Mouse (Mus musculus) CD4-positive, CD25-positive, alpha-beta regulatory T cell (primary cell): ENCODE data around the gene Cracr2b. TPM values are rescaled to one million over a fixed set of nuclear protein-coding genes. Genes with fewer than 3 reads are reported as not detected.

Experiments
- polyA plus RNA-seq: library from polyadenylated mRNA; unstranded; fragments of 100-300 nt; shearing (Covaris generic); gene quantifications from one replicate; pipeline ENCODE4 v1.2.1, GENCODE M21; 2017

Cracr2b gene
- polyA plus RNA-seq, result not detected

GRCm38 (mm10) chr7:141460391-141461113 is at the start of gene Cracr2b:
Gene Cracr2b (plus strand): TSS chr7:141461094.

DNA sequence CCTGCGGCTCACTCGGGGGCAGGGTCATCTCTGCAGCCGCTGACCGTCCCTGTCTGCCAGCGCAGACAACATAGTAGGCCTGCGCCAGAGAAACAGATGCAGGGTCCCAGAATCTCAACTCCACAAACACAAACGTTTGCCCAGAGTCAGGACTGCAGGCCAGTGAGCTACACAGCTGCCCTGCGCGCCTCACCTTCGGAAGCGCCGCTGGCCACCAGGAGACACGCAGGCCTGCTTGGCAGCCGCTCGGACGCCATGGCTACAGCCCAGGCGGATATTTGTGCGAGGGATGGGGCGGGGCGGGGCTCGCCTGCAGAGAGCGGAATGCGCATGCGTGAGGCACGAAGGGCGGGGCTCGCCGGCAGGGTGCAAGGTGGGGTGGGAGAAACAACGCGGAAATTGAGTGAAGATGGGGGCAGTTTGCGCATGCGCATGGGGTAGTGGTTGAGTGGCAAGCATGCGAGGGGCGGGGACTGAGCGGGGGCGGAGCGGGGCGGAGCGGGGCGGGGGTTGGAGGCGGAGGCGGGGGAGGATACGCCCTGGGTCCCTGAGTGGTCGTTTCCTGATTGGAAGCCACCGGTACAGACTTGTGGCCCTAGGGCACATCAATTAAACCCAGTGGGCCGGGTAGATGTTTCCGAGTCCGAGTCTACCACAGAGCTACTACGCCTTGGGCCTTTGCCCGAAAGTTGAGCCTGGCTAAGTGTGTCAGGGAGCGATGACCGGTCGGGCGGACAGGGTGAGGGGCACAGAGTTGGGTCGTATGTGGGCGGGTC is 46.9 kb upstream of the Cracr2b start, which contains the start of gene Gatd1:
Gatd1 (minus strand) TSS at position 328 of the 776 bp plus-strand sequence.

DNA sequence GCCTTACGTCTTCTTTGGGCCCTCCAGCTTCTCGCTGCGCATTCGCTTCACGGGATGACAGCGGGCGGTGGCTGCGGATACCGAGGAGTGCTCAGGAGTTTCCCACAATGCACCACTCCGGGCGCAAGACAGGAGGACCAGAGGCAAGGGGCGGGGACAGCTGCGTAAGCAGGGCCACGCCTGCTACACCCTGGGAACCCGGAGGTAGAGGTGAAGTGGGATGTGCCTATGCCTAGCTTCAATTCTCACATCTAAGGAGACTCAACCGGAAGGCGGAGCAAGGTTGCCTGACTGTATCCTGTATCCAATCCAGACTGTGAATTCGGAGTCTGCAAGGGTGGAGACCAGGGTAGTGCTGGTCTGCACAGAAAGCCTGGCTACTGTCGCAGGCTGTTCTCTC is 31.6 kb upstream of the Cracr2b start, which contains the start of gene Cend1:
Cend1 (minus strand) TSS at position 182 of the 400 bp plus-strand sequence.

DNA sequence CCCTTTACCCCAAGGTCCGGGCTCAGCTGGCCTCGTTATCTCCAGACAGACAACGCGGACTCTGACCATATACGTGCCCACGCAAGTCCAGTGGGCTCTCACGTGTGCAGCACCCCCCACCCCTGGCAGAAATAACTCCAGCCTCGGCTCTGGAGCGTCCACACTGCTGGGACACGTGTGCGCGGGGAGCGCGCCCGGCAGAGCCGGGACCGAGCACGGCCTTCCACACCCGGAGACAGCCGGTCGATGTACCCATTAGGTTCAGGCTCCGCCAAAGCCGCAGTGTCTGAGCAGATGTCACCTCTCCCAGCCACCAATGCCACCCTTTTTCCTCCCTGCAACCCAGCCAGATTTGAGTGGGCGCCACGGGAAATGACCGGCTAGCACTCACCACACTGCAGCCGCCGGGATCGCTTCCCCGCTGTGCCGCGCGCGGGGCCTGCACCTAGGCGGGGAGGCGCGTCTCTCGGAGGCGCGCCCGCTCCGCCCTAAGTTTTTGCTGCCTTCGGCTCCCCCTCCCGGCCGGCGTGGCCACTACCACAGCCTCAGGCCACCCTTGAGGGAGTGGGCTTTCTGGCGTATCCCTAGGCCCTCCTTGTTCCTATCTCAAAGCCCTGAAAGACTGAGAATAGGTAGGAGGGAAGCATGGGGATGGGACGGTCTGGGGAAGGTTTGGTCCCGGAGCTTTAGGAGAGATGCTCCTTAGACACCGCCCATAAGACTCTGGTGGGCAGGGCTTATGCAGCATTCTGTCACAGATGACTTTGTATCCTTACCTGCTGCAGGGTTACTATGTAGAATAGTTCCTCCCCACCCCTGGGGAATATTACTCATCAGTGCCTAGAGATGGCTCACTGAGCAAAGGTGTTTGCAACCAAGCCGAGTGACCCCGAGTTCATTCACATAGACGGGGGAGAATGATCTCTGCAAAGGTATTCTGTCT is 23.4 kb upstream of the Cracr2b start, which contains the start of gene Slc25a22:
Slc25a22 (minus strand) TSS at position 715 of the 943 bp plus-strand sequence.

GRCm38 (mm10) chr7:141443828-141444237 is 17.1 kb upstream of the Cracr2b start, which contains the start of gene Pidd1:
Gene Pidd1 (minus strand): TSS chr7:141444025.

DNA sequence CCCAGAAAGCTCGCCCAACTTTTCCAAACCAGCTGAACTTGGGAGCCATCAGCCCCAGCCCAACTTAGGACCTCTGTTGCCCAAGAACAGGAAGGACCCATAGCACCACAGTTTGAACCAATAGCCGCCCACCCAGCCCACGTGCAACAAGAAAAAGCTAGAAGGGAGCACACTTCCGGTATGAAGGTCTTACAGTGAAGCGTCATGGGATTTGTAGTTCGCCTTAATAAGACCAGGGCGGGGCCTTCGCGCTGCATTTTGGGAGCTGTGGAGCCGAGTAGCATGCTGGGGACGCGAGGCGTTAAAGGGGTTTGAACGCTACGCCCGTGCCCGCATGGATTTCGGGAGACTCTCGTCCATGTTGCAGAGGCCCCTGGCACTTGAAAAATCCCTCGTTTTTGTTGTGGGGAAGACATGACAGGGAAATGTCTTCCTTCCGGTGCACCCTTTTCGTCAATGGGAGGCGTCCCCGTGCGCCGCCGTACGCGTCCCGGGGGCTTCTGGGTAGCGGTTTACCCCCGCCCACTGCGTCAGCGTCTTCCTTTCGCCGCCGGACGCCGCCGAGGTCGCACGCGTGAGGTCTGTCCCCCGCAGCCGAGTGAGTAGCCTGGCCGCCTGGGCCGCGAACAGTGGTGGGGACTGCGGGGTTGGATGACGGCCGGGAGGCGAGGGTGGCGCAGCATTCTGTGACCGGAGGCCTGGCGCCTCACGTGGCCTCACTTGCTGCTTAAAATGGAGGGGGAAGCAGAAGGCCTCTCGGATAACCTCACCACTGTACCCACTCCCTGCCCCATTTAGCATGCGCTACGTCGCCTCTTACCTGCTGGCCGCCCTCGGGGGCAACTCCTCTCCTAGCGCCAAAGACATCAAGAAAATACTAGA is 13.5 kb upstream of the Cracr2b start, which contains the start of gene Rplp2:
Rplp2 (plus strand) TSS at position 261 of the 882 bp plus-strand sequence.

DNA sequence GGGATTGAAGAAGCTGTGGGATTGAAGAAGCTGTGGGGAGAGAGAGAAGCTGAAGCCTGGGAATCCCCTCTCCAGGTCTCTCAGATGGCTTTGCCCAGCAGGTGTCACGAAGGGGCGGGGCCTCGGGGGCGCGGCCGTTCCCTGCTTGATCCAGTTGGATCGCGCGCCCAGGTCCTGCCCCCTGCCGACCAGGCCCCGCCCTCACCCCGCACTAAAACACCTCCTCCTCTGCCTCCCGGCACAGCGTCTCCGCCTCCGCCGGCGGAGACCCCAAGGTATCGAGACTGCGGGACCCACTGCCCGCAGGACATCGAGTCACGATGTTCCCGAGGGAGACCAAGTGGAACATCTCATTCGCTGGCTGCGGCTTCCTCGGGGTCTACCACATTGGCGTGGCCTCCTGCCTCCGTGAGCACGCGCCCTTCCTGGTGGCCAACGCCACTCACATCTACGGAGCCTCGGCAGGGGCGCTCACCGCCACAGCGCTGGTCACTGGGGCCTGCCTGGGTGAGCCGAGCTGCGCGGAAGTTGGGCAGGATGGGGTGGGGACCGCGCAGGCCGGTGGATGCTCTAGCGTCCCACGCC is 5.8 kb upstream of the Cracr2b start, which contains the start of gene Pnpla2:
Pnpla2 (plus strand) TSS at position 232 of the 585 bp plus-strand sequence.

DNA sequence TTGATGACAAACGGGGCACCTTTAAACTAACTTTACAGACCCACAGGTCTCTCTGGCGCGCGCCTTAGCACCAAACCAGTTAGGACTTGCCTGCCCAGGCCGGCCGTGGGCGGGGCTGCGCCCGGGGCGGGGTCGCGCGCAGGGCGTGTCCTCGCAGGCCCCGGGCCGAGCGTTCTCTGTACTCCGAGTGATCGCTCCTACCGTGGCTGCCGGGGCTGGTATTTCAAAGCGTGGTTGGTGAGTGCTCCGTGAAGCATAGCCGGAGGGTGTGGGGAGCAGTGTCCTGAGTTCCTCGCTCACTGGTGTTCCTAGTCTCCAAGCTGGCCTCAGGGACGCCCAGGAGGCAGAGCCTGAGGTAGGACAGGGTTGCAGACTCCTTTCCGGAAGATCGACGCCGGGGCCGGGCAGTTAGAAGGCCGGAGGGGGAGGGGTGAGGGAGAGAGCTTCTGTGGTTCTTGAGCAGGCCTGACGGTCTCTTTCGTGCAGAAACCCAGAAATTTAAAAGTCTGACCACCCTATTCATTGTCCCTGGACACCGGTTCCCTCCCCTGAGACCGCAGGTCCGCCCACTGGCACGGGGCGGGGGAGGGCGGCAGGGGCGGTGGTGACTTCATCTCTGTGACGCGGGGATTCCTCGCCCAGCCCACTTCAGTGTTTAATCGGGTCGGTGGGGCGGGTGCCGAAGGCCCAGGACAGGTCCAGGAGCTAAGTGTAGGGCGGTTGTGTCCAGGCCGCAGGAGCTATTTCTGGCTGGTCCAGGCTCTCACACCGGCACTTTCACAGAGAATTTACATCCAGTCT is 6.5 kb downstream of the Cracr2b start, which contains the start of gene Cd151:
Cd151 (plus strand) TSS at position 163 of the 801 bp plus-strand sequence.

DNA sequence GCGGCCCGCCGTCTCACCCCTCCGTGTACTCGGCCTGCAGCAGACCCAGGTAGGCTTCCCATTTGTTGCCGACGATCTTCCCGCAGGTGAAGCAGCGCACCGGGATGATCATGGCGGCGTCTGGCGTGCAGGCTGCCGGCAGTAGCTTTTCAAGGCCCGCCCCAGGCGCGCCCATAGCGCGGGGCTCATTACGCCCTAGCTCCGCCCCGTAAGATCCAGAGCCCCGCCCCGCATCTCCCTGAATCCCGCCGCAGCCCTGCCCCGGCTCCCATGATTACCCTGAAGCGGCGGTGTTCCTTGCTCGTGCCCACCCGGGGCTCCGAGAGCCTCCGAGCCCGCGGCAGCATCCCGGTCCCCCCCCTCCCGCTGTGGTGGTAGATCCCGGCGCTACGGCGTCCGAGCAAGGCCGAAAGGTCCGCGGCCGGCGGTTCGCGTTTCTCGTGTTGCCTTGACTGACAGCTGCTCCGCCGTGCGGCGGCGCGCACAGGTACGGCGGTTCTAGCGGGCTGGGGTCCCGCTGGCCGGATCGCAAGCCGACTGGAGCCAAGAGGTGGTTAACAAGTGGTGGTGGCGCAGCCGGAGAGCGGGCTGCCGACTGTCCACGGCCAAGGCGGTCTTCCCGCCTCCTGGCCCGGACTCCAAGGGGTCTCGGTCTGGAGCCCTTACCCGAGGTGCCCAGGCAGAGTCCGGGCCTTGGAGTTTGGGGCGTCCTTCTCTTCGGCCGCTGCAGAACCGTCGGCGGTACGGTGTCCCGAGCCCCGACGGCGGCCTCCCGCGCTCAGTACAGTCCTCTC is 14.3 kb downstream of the Cracr2b start, which contains the start of the genes Polr2l and Tspan4:
Polr2l (minus strand) TSS at position 122 of the 794 bp plus-strand sequence.
Tspan4 (plus strand) TSS at position 230 of the 794 bp plus-strand sequence.

Other genes starting within 250 kb of the Cracr2b start
- gene Lmntd2, start 247.0 kb upstream of the Cracr2b start, polyA plus RNA-seq, result 12.6 TPM
- 21.9 TPM for gene Rassf7, start 245.2 kb upstream of the Cracr2b start, polyA plus RNA-seq
- gene Phrf1, start 232.3 kb upstream of the Cracr2b start, polyA plus RNA-seq, result 99.1 TPM
- gene Irf7, start 194.6 kb upstream of the Cracr2b start, polyA plus RNA-seq, result 129 TPM
- gene Cdhr5, start 184.3 kb upstream of the Cracr2b start, polyA plus RNA-seq, result not detected
- not detected for gene Sct, start 182.0 kb upstream of the Cracr2b start, polyA plus RNA-seq
- gene Drd4, start 169.1 kb upstream of the Cracr2b start, polyA plus RNA-seq, result not detected
- 71.1 TPM for gene Deaf1, start 133.4 kb upstream of the Cracr2b start, polyA plus RNA-seq
- gene Tmem80, start 133.4 kb upstream of the Cracr2b start, polyA plus RNA-seq, result 49.0 TPM
- gene Eps8l2, start 122.2 kb upstream of the Cracr2b start, polyA plus RNA-seq, result 0.06 TPM
- gene Taldo1, start 68.9 kb upstream of the Cracr2b start, polyA plus RNA-seq, result 309 TPM
- gene Gatd1, start 47.0 kb upstream of the Cracr2b start, polyA plus RNA-seq, result 82.3 TPM
- 0.37 TPM for gene Cend1, start 31.6 kb upstream of the Cracr2b start, polyA plus RNA-seq
- 75.9 TPM for gene Slc25a22, start 23.2 kb upstream of the Cracr2b start, polyA plus RNA-seq
- 12.2 TPM for gene Pidd1, start 17.1 kb upstream of the Cracr2b start, polyA plus RNA-seq
- gene Rplp2, start 13.7 kb upstream of the Cracr2b start, polyA plus RNA-seq, result 1,397 TPM
- gene Pnpla2, start 5.9 kb upstream of the Cracr2b start, polyA plus RNA-seq, result 75.2 TPM
- 9.0 TPM for gene Cd151, start 6.3 kb downstream of the Cracr2b start, polyA plus RNA-seq
- gene Polr2l, start 14.0 kb downstream of the Cracr2b start, polyA plus RNA-seq, result 28.5 TPM
- 1.9 TPM for gene Tspan4, start 14.1 kb downstream of the Cracr2b start, polyA plus RNA-seq
- 22.6 TPM for gene Chid1, start 78.8 kb downstream of the Cracr2b start, polyA plus RNA-seq
- gene Ap2a2, start 101.1 kb downstream of the Cracr2b start, polyA plus RNA-seq, result 55.7 TPM
- gene Muc6, start 194.2 kb downstream of the Cracr2b start, polyA plus RNA-seq, result not detected
- not detected for gene Muc2, start 229.2 kb downstream of the Cracr2b start, polyA plus RNA-seq